8 mouse cellular contexts compared by ENCODE assay signal in the genomic region with DNA sequence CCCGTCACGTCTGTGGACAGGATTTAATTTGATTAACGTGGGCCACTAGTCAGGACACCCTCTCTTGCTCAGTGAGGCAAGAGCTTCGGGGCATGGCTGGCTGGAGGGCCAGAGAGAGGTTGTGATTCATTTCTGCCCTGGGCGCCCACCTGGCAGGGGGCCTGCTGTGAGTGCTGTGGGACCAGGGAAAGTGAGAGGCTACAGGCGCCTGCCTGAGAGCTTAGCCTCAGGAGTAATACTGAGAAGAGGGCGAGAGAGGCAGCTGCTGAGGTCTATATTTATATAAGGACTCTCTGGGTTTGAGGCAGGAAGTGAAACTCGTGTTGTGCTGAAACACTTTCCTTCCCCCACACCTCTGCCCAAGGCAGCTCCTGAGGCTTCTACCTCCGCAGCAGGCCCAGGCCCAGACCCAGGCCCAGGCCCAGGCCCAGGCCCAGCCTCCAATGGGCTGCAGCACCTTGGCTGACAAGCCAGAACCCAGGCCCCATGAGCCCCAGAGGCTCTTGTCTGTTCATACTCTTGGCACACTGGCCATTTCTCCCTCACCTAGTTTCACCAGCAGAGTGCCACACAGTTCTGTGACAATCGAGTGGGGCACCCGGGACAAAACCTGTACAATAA.
DNase-seq lines count a peak whose midpoint lies in the region.

No protein-coding gene starts in this region.

- DNase-seq in heart, adult 11 months: peak; percentile 91
- no peak for DNase-seq in heart, postnatal 14 days
- DNase-seq in CD4-positive, CD25-positive, alpha-beta regulatory T cell, adult 2 months (ENCODE audit: low read depth, low spot score): peak; percentile 73
- DNase-seq in heart, postnatal 4 days: peak; percentile 7
- DNase-seq in natural killer cell, adult 2 months (ENCODE audit: low spot score in 2 of 2): peak; percentile 18 to 63
- DNase-seq in right cerebral cortex, postnatal 25 days: no peak
- DNase-seq in left cerebral cortex, adult 11 months (ENCODE audit: low spot score): no peak
- DNase-seq in ovary, postnatal 10 days (ENCODE audit: low spot score): no peak

- intact Hi-C loops in heart, postnatal 14 days (cut with DNase I): no loop called here

Comparison
In these comparisons a context has a peak if more than half of its experiments do, and no peak if none do; other contexts are left out.
1. DNase-seq: peak in heart, adult 11 months (single experiment), CD4-positive, CD25-positive, alpha-beta regulatory T cell, adult 2 months (single experiment), heart, postnatal 4 days (single experiment) and natural killer cell, adult 2 months (2 of 2); none in heart, postnatal 14 days (0 of 2), right cerebral cortex, postnatal 25 days (single experiment), left cerebral cortex, adult 11 months (single experiment) and ovary, postnatal 10 days (single experiment).